Mouse (Mus musculus) bone marrow, adult 2 months (tissue): Measurements from ENCODE around the gene Ercc6.

ENCODE experiments used
- CTCF ChIP-seq: fragments of 200-500 bp; IDR thresholded peaks from 2 replicates; pipeline ENCODE4 v1.5.1; 2011; ENCODE audit warnings: low read length, control low read depth; ENCODE audit not compliant: control insufficient read depth, insufficient read depth
- POLR2A ChIP-seq: fragments of 200-500 bp; IDR thresholded peaks from 2 replicates; pipeline ENCODE4 v1.6.1; 2011; ENCODE audit warnings: low read depth, mild to moderate bottlenecking, control low read depth, low read length, borderline replicate concordance; ENCODE audit not compliant: control insufficient read depth

DNA sequence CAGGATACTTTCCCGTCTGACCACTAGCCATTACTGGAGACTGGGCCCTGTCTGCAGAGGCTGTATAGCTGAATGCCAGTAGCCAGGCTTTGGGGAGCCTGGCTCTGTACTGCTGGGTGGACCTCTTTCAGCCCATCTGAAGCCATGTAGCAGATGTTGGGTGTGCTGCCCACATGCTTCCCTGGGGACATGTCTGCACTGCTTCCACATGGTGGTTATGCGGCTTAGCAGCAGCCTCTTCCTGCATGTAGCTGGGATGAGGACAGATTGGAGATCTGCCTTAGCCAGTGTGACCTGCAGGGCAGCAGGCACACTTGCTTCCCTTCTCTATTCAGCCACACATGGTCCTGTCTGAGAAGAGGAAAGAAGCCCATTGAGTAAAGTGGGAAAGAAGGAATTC is 9.0 kb downstream of the Ercc6 start:
- TF ChIP-seq CTCF (no peak), POLR2A (no peak)
